Mouse (Mus musculus) heart, postnatal 4 days (tissue): ENCODE results near the gene Sept10. TPM values are rescaled to one million over a fixed set of nuclear protein-coding genes. Genes with fewer than 3 reads are reported as not detected.

Experiments used
- DNase-seq: peaks from one replicate; pipeline ENCODE4 v3.0.0; 2021
- total RNA-seq, 2 experiments: library from RNA; stranded (reverse); gene quantifications; 2 replicates each; pipeline ENCODE4 v1.2.3; 2021

Sept10 gene
- total RNA-seq: 10 to 100 TPM; 45.0 to 52.0 TPM

DNA sequence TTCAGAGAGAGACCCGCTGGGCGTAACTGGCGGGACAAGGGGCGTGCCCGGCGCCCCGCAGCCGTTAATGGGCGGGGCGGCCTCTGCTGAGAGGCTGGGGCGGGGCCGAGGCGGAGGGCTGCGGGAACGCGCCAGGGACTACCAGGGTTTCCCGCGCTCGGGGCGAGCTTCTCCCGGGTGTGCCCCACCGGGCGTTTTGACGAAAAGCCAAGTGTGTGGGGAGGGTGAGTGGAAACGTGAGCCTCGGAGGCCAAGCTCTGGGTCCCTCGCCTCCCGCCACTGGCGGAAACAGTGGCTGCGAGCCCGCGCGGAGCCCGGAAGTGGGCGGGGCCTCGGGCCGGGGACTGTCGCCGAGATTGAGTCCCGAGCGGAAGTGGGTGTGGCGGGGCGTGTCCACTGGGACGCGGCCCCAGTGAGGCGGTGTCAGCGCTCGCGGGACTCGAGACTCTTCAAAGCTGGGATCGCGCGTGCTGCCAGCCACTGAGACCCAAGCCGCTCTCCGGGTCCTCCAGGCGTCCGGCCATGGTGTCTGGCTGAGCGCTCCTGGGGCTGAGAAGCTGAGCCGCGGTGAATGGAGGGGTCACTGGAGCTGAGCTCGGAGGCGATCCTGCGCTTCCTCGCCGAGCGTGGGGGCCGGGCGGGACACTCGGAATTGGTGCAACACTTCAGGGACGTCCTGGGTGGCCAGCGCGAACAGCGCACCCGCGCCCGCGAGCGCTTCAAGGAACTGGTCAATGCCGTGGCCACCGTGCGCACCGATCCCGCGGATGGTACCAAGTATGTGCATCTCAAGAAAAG is at the start of gene Sept10, which contains the start of gene Sowahc:
TSS of gene Sept10 (minus strand) at position 375 of the 798 bp plus-strand sequence.
TSS of gene Sowahc (plus strand) at position 481 of the 798 bp plus-strand sequence.
- DNase-seq: peak; percentile 98

DNA sequence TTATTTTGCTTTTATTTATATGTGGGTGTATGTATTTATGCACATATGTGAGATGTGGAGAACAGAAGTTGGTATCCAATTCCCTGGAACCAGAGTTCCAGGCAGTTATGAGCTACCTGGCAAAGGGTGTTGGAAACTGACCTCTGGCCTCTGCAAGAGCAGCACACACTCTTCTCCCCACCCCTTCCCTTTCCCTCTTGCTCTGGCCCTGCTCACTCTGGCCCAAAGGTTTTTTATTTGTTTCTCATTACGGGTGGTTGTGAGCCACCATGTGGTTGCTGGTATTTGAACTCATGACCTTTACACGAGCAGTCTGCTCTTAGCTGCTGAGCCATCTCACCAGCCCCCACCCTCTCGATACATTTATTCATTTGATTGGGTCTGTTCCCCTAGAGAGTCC is 47.1 kb upstream of the Sept10 start:
- no peak for DNase-seq

DNA sequence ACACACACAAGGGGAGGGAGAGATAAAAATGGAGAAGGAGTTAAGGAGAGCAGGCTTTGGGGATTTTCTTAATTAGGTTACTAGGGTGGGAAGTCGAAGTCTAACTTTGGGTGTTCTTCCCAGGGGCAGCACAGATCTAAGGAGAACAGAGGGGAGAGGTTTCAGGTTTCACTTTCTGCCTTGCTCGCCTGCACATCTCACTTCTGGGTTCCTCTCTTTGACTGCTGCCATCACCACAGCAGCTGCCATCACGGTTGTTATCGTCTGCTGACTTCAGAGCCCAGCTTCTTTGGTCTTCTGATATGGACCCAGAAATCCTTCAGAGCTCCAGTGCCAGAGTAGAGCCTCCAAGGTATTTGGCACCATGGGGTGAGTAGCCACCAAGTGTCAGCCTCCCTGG is 46.5 kb upstream of the Sept10 start:
- DNase-seq: no peak

DNA sequence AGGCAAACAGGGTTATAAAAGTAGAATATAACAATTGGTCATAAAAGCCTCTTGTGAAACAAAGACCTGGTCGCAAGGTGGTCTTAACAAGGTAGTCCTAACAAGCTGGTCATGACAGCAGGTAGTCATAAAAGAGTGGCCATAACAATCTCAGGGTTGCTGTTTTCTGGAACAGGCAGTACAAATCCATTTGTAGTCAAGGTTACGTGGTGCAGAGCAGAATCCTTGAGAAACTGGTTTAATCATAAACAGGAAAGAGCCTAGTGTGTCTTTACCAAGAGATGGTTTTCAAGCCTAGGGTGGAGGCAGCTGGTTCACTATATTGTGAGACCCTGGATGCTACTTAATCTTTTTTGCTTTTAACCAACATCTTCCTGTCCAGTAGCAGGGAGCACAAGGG is 45.6 kb upstream of the Sept10 start:
- DNase-seq: no peak

DNA sequence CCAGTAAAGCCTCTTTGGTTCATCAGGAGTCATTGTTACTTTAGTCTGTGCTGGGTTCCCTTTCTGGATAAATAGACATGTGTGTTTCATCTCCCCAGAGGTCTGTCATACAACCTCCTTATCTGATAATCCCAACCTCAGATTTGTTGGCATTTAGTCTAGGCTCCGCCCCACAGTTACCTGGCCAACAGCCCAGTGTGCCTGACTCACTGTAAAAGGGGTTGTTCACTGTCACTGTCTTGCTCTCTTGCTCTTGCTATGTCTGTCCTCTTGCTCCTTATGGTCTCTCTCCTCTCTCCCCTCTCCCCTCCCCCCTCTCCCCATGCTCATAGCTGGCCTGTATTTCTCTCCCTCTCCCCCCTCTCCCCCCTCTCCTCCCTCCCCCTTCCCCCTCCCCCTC is 44.5 kb upstream of the Sept10 start:
- peak; percentile 41 for DNase-seq

DNA sequence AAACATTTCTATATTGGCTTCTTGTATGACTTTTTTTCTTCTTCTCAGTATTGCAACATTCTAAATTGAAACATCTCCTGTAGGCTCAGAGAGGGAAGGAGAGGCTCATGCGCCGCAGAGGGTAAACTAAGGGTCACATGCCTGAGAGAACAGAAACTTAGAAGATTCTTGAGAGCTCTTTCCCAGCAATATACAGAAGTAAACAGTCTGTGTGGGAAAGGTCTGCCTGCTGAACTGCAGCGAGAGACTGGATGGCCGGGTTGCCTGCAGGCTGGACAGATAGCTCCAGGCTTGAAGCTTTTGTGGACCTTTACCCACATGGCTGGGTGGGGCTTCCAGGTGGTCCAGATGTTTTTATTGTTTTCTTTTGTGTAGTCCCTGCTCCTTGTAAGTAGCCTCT is 44.0 kb upstream of the Sept10 start:
- no peak for DNase-seq

DNA sequence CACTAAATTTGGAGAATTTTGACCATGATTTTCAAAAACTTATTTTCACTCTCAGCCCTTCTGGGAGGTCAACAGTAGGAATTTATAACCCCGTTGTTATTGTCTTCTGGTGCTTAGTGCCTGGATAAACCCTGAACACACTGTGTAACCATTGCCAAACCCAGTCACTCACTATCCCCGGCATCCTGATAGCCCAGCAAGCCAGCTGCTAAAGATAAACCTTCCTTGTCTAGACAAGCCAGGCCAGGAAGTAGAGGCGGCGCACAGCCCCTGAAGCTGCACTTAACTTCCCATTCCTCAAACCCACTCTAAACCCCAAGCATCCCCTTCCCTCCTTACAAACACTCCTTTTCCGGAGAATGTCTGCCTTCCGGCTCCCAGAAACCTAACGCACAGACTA is 43.4 kb upstream of the Sept10 start:
- no peak for DNase-seq

DNA sequence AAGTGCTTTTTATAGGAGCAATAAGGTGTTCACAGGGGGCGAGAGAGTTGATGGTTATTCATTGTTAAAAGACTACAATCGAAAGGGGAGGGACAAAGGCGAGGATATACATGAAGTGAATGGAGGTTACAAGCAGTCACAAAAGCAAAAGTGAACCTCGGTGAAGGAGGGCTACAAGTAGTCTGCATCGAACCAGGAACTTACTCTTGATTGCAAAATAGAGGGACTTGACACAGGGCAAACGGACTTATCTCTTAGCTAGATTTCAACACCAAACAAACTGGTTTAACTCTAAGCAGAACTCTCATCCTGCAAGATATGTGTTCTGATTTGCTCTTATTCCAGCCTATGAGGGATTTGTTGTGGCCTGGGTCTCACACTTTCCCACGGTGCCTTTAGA is 41.3 kb upstream of the Sept10 start:
- no peak for DNase-seq

DNA sequence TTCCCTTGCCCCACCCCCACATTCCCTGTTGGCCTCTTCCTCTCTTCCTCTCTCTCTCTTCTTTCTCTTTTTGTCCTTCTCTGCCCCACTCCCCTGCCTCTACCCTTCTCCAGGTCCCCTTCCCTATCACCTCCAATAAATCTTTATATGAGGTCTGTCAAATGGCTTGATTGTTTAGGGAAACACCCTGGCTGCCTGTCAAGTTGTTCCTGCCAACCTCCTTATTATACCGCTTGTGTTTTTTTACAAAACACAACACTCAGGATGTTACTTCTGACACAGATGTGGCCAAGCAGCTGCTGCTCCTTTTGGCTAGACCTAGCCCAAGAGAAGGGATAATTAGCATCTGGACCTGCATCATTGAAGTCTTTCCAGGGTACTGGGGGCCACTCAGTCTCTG is 40.4 kb upstream of the Sept10 start:
- DNase-seq: no peak

DNA sequence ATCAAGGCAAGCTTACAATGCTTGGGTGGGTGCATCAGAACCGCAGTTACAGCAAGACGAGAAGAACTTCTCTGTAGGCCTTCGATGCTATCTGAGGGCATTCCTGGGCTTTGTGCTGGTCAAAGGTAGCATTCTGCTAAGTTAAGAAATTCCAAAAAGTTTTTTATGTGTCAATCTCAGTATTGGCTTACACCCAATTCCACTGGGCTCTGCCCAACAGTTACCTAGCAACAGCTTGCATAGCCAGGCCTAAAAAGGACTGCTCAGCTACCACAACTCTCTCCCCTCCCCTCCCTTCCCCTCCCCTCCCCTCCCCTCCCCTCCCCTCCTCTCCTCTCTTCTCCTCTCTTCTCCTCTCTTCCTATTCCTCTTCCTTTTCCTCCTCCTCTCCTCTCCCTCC is 40.0 kb upstream of the Sept10 start:
- DNase-seq: no peak

DNA sequence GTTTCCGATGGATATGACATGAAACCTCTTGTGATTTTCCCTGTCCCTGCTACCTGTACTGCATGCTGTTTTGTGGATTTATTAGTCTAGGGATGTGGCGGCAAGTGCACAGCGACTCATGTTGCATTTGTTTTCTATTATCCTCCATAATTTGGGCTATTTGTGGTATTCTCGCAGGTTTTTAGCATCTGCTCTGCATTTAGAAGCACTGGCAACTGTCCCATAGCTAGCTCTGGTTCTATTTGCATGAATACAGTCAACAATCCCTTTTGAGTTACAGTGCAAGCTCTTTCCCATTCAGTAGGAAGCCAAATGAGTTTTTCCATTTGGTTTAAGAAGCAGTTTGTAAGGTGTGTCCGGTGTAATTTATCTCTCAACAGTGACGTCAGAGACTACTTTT is 37.9 kb upstream of the Sept10 start:
- DNase-seq: no peak

DNA sequence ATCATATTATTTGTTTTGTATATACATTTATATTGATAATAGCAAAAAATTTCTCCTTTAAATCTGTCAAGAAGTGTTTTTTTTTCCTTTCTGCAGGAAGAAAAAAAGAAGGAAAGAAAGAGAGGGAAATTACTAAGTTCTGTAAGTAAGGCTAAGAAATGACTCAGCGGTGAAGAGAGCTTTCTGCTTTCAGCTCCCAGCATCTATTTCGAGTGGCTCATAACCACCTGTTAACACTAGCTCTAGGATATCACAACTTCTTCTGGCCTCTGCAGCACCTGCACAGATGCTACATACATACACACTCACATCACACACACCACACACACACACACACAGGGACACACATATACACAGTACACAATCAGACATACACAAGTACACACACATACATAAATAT is 34.9 kb upstream of the Sept10 start:
- DNase-seq: no peak

DNA sequence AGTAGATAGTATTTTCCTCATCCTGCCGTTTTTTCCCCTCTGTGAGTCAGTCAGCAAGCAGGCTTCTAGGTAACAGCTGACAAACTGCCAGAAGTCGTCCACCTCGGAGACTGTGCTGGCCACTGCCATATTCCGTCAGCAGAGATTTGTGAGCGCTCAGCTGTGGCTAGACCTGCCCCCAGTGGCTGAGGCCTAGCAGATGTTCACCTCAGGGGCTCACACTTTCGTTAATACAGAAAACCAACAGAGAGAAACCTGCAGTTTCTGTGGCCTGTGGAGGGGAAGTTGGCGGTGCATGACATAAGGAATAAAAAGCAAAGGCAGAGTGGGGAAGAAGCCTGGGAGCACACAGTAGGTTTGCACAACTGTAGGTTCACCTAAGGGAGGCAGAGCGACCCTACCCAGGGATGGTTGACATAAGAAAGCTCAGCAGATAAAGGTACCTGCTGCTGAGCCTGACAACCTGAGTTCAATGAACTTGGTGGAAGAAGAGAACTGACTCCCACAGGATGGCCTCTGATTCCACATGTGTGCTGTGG is 32.0 kb upstream of the Sept10 start:
- no peak for DNase-seq

DNA sequence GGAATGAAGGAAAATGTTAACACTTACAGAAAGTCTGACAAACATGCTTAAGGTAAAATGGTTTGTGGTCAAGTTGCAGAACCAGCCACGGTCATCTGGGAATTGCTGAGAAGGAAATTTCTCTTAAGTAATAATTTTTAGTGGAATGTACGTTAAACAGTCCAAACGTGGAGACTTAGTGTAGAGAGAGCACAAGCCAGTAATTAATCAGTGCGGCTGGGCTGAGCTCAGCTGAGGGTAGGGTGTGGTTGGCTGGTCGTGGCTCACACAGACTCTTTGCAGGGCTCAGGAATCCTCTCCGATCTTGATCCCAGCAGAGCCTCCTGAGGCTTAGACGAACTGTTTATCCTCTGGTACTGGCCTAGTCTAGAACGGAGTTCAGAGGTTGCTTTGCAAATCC is 30.7 kb upstream of the Sept10 start:
- no peak for DNase-seq

DNA sequence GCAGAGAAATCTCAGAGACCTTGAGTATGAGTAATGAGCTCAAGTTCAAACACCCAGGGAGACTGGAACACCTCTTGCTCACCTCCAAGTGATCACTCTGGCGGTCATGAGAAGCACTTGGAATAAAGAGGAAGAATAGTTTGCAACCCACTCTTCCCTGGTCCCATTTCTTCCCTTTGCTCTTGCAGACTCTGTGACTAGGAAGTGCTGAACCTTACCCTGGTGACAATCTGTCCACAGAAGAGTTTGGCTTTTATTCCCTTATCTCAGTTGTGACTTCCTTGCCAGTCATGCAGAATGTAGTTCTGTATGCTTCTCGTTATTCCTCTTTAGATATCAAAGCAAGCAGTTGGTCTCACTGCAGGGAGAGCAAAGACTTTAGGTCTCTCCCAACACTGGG is 30.3 kb upstream of the Sept10 start:
- no peak for DNase-seq

DNA sequence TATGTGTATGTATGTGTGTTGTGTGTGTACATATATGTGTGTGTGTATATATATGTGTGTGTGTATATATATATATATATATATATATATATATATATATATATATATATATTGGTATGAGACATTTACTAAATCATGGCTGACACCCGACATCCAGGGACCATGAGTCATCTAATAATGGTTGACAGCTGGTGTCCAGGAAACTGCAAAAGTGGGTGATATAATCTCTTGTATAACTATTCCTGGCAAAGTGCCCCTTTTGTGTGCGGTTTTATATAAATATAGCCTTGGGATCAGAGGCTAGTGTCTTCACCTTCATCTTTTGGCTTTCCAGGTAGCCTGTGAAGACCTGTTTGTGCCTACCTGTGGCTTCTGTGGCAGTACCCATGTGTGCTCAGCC is 29.0 kb upstream of the Sept10 start:
- no peak for DNase-seq

DNA sequence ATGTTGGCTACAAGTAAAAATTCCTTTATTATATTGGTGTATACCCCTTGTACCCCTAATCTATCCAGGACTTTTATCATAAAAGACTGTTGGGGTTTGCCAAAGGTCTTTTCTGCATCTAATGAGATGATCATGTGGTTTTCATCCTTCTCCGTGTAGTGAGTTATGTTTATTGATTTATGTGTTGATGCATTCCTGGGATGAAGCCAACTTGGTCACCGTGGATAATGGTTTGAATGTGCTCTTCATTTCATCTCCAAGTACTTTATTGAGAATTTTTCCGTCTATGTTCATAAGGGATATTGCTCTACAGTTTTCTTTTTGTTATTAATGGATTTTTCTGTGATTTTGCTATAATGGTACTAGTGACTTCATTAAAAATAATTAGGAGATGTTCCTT is 27.9 kb upstream of the Sept10 start:
- no peak for DNase-seq

DNA sequence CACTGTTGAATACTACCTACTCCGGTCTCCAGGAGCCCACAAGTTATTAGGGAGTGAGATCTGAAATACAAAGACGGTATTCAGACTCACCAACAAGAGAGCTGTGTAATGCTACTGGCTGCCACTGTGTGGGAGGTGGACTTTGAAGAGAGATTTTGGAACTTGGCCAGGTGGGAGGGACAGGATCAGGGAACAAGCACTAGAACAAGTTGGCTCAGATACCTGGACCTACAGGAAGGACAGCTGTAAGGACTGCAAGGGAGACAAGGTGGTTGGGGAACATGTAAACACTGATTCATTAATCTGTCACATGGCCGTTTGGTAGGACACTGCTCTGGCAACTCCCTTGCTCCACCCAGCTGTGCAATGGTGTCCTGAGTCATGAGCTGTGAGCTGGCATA is 19.5 kb upstream of the Sept10 start:
- DNase-seq: peak; percentile 26

DNA sequence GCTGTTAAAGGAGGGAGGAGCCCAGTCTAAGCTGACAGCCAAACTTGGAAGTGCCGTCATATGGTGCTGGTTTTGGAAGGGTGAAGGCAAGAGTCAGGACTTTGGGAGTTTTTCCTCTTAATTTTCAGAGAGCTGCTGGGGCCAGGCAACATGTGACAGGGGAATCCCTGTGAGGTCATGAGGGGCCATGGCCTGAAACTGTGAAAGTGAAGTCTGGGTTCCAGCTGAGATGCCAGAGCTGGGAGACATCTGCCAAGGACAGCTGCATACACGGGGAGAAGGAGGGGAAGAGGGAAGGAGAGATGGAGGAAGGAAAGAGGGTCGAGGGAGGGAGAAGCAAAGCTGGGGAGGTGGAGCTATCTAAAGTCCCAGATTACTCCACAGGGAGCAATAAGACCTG is 16.1 kb upstream of the Sept10 start:
- no peak for DNase-seq

DNA sequence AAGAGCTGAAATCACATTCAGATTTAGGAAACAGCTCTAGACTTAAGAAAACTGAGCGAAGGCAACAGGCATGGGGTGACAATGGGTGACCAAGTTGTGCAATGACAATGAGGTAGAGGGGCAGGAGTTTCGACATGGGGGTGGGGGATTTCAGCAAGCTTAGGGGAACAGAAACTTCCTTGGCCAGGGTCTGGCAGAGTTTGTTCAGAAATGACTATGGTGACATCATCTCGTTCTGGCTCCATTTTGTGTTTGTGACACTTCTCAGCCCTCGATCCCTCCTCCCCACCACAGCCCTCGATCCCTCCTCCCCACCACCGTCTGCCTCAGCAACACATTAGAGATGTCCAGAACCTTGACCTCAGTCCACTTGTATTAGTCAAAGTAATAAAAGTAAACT is 14.8 kb upstream of the Sept10 start:
- DNase-seq: no peak

DNA sequence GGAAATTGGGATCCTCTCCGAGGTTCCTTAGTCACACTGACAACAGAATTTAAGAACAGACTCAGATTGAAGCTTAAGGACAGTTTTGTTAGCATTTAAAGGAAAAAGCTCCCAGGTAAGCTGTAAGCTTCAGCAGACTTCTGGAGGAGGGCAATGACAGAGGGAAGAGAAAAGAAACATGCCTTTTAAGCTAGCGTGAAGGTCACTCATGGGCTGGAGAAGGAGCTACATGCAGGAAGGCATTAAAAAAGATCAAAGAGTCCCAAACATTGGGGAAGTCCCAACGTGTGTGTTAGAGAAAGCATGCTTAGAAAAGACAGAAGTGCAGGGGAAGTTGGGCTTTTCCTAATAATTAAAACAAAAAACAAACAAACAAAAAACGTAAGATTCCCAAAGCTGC is 14.2 kb upstream of the Sept10 start:
- DNase-seq: no peak

DNA sequence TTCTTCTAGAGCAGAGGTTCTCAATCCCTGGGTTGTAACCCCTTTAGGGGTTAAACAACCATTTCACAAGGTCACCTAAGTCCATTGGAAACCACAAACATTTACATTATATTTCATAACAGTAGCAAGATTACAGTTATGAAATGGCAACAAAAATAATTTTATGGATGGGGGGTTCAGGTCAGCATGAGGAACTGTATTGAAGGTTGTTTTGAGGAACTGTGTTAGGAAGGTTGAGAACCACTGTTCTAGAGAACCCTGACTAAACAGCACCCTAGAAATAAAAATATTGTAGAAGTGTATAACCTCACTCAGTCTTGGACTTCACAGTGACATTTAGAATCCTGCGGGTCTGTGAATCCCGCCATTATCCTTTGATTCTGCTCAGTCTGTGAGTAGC is 13.6 kb upstream of the Sept10 start:
- no peak for DNase-seq

DNA sequence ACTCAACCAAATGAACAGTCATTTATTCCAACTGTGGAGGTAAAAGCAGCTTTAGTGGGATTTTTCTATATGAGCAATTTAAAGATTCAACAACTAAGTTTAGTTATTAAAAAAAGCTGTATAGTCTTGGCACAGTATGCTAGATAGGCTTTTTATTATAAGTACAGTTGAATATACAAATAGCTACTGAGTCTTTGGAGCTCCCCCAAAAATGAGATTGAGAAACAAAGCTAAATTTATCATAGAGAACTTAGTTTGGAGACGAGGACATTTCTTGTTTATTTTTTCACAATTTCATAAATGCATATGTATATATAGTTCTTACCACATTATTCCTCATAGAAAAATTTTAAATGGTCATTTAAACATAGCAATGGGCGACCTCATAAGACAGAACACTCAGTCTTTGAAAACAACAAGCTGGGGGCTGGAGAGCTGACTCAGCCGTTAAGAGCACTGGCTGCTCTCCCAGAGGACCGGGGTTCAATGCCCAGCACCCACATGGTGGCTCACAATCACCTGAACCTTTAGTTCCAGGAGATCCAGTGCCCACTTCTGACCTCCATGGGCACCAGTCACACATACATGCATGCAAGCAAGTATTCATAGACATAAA is 7.7 kb upstream of the Sept10 start:
- no peak for DNase-seq

DNA sequence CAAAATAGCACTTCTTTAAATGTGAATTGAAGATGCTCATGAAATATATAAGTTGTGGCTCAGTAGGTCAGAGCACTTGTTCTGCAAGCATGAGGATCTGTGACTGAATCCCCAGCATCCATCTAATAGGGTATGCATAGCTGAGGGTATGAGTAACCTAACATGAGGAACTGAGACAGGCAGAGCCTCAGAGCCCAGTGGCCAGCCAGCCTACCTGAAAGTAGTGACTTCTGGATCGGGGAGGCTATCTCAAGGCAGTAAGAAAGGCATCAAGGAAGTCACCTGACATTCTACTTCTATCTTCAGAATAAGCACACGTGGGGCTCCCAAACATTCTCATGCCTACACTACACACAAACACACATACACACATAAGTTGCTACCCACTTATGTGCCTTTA is 3.5 kb upstream of the Sept10 start:
- DNase-seq: no peak
